Mouse (Mus musculus) heart, embryonic 13.5 days (tissue): Measurements from ENCODE around the gene Reck. TPM values are rescaled to one million over a fixed set of nuclear protein-coding genes. Genes with fewer than 3 reads are reported as not detected.

Source experiments
- ATAC-seq: fragments of 200-750 bp; cut with Nextera tagmentation; 2 replicates; pipeline ENCODE4 v1.8.0; 2017; ENCODE audit warnings: moderate TSS enrichment; ENCODE audit not compliant: insufficient number of reproducible peaks, low FRiP score, low TSS enrichment; ENCODE audit errors: extremely low read depth
- H3K27ac ChIP-seq: fragments of 300-500 bp; sonication (generic); replicated peaks from 2 replicates; pipeline ENCODE4 v1.5.1; 2015; ENCODE audit warnings: moderate library complexity, mild to moderate bottlenecking, inconsistent platforms
- H3K27me3 ChIP-seq: fragments of 300-500 bp; sonication (generic); replicated peaks from 2 replicates; pipeline ENCODE4 v1.6.1; 2015; ENCODE audit warnings: mild to moderate bottlenecking, inconsistent platforms
- H3K36me3 ChIP-seq: fragments of 300-500 bp; sonication (generic); 2 replicates; pipeline ENCODE4 v1.6.1; 2015; ENCODE audit warnings: mild to moderate bottlenecking, inconsistent platforms
- H3K4me1 ChIP-seq: fragments of 300-500 bp; sonication (generic); 2 replicates; pipeline ENCODE4 v1.6.1; 2015; ENCODE audit warnings: inconsistent platforms
- H3K4me2 ChIP-seq: fragments of 300-500 bp; sonication (generic); 2 replicates; pipeline ENCODE4 v1.6.1; 2015; ENCODE audit warnings: inconsistent platforms, mild to moderate bottlenecking, moderate library complexity
- H3K4me3 ChIP-seq: fragments of 300-500 bp; sonication (generic); 2 replicates; pipeline ENCODE4 v1.5.1; 2015; ENCODE audit warnings: moderate library complexity, mild to moderate bottlenecking, inconsistent platforms
- H3K9ac ChIP-seq: fragments of 300-500 bp; sonication (generic); 2 replicates; pipeline ENCODE4 v1.6.1; 2015; ENCODE audit warnings: inconsistent platforms, mild to moderate bottlenecking, moderate library complexity
- H3K9me3 ChIP-seq: fragments of 300-500 bp; sonication (generic); 2 replicates; pipeline ENCODE4 v1.6.1; 2016; ENCODE audit warnings: inconsistent platforms
- whole genome bisulfite sequencing: fragments of 180-500 bp; shearing (Covaris S2); methylation state at CpG from one replicate; pipeline ENCODE4 v1.1.7; 2015; ENCODE audit warnings: mixed read lengths; 5-methylcytosine and 5-hydroxymethylcytosine counted together
- polyA plus RNA-seq: library from polyadenylated mRNA; unstranded; fragments of >200 nt; fragmentation: Nextera tagmentation; extraction: Ambion mirVana; gene quantifications from 2 replicates; pipeline ENCODE4 v1.2.1, GENCODE M21; 2015

Gene Reck
- polyA plus RNA-seq, 1 experiment from 2014 or later, result 13.4 TPM

DNA sequence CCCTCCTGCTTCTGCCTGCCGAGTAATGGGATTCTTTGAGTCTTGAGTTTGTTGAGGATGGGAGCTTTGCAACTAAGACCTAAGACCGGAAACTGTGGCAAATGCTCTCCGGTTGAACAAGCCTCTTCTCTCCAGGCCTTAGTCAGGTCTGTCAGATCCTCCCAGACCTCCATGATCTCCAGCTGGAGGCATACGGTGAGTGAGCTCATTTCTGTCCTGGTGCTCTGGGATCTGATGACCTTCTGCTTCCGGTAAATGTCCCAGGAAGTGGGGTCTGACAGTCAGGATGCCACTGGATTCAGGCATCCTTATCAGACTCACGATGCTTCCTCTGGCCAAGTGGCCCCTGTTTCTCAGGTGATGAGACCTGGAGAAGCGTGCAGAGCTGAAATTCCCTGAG lies 105.9 kb downstream of the Reck start:
- peaks cover 7% of the 10 kb centered on the region; the same call in 1 of the 2 replicates for H3K27me3 ChIP-seq
- peaks cover 25% of the 10 kb centered on the region for H3K4me1 ChIP-seq
- no peaks in the 10 kb centered on the region for H3K9me3 ChIP-seq
- H3K9ac ChIP-seq, result no peak overlapping the region
- H3K36me3 ChIP-seq, result peaks cover 10% of the 10 kb centered on the region
- H3K4me3 ChIP-seq, result no peak overlapping the region
- no peak overlapping the region for H3K27ac ChIP-seq
- WGBS, result 68% methylated on average over 7 of the region's 7 CpGs
- no peak overlapping the region for H3K4me2 ChIP-seq
- ATAC-seq, result no peak

DNA sequence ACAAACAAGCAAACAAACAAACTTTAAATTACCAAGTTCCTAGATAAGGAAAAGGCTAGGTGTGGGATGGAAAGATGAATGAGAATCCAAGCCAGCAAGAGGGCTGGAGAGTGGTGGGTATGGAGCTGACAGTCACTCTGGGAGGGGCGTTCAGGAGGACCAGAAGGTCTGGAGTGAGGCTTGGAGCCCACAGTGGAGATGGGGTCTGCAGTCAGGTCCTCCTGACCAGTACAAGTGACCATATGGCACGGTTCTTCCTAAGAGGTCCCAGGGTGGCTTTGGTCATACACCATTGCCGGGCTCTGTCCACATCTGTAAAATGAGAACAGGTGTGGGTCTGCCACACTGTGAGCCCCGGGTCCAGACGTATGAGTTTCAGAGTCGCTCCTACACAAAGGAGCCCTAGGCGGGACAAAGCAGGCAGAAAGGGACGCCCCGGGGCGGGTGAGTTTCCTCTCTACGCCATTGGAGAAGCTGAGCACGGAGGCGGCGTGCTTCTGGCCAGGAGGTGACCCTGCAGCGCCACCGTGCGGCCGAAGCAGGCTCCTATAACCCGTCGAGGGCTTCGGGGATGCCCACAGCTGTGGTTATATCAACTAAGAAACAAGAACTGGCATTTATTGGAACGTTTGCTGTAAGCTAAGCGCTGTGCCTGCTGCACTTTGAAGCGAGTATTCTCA lies 106.9 kb downstream of the Reck start:
- ATAC-seq, result peak; percentile 69
- 1% methylated on average over 24 of the region's 24 CpGs for WGBS
- peaks cover 7% of the 10 kb centered on the region; the same call in 1 of the 2 replicates for H3K27me3 ChIP-seq
- H3K9ac ChIP-seq, result peak overlapping the region; percentile 77
- H3K4me2 ChIP-seq, result peak overlapping the region; percentile 69
- no peaks in the 10 kb centered on the region for H3K9me3 ChIP-seq
- H3K4me1 ChIP-seq, result peaks cover 25% of the 10 kb centered on the region
- peak overlapping the region; percentile 34 for H3K27ac ChIP-seq
- peaks cover 4% of the 10 kb centered on the region for H3K36me3 ChIP-seq
- peak overlapping the region; percentile 45 for H3K4me3 ChIP-seq

GRCm38 (mm10) chr4:43983181-43983580 lies 107.9 kb downstream of the Reck start, which contains the start of gene Ccin:
Gene Ccin (plus strand): TSS chr4:43983483.
- H3K27ac ChIP-seq, result peak within 1 kb of the TSS; percentile 34
- peak within 1 kb of the TSS; percentile 69 for H3K4me2 ChIP-seq
- no peaks in the 10 kb centered on the region for H3K36me3 ChIP-seq
- WGBS, result 69% methylated on average over 11 of the region's 11 CpGs
- peaks cover 20% of the 10 kb centered on the region for H3K4me1 ChIP-seq
- H3K9ac ChIP-seq, result peak within 1 kb of the TSS; percentile 77
- H3K4me3 ChIP-seq, result peak within 1 kb of the TSS; percentile 45
- ATAC-seq, result no peak
- H3K9me3 ChIP-seq, result no peaks in the 10 kb centered on the region
- peaks cover 7% of the 10 kb centered on the region; the same call in 1 of the 2 replicates for H3K27me3 ChIP-seq

- Histone ChIP-seq H3K9ac (no peak overlapping the region), H3K27ac (no peak overlapping the region), H3K36me3 (no peaks in the 10 kb centered on the region), H3K27me3 (peaks cover 7% of the 10 kb centered on the region; the same call in 1 of the 2 replicates), H3K4me3 (no peak overlapping the region), H3K4me2 (no peak overlapping the region), H3K9me3 (no peaks in the 10 kb centered on the region), H3K4me1 (peaks cover 14% of the 10 kb centered on the region)
- 83% methylated on average over 22 of the region's 22 CpGs for WGBS
- ATAC-seq, result no peak
Observed at GRCm38 (mm10) chr4:43983756-43984155, 108.4 kb downstream of the Reck start.

GRCm38 (mm10) chr4:43984326-43984725 lies 109.0 kb downstream of the Reck start:
- Histone ChIP-seq H3K27me3 (peaks cover 7% of the 10 kb centered on the region; the same call in 1 of the 2 replicates), H3K9me3 (no peaks in the 10 kb centered on the region), H3K4me1 (peaks cover 9% of the 10 kb centered on the region), H3K36me3 (no peaks in the 10 kb centered on the region), H3K27ac (no peak overlapping the region), H3K4me2 (no peak overlapping the region), H3K9ac (no peak overlapping the region), H3K4me3 (no peak overlapping the region)
- 85% methylated on average over 19 of the region's 19 CpGs for WGBS
- no peak for ATAC-seq

DNA sequence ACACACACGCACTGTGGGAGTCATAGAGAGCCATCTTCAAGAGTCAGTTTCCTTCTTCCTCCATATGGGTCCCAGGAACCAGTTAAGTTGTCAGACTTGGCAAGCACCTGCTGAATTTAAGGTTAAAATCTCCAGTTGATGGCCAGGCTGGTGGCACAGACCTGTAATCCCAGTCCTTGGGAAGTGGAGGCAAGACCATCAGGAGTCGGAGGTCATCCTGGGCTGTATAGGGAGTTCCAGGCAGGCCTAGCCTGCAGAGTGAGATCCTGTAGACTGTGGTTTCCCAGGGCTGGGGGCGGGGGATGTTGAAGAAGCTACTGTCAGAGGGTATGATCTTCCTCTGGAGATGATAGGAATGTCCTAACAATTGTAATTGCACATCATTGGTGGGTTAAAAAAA lies 113.6 kb downstream of the Reck start:
- no peaks in the 10 kb centered on the region for H3K36me3 ChIP-seq
- H3K4me2 ChIP-seq, result no peak overlapping the region

DNA sequence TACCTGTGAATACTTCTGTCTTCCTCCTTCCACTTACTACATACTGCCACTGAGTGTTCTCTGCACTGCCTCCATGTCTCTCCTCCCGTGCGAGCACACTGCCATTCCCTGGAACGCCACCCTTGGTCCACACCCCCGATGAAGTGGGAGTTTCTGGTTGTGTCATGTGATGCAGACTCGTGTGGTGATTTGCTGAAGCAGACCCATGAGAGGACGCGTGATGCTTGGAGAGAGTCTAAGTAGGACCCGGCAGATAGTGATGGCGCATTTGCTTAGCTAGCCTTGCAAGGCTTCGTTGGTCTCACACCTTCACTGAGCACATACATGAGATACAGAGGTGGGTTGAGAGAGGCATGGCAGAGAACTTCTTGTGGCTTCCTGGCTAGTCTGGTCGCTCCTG lies 117.7 kb downstream of the Reck start:
- WGBS, result 86% methylated on average over 11 of the region's 11 CpGs
- Histone ChIP-seq H3K9ac (no peak overlapping the region), H3K27ac (no peak overlapping the region), H3K27me3 (no peaks in the 10 kb centered on the region), H3K4me3 (no peak overlapping the region), H3K9me3 (no peaks in the 10 kb centered on the region), H3K36me3 (no peaks in the 10 kb centered on the region), H3K4me2 (no peak overlapping the region), H3K4me1 (no peaks in the 10 kb centered on the region)
- ATAC-seq, result no peak

More for the DNA sequence above, 113.6 kb downstream of the Reck start:
- no peak overlapping the region for H3K4me3 ChIP-seq
- H3K27me3 ChIP-seq, result no peaks in the 10 kb centered on the region
- H3K9ac ChIP-seq, result no peak overlapping the region
- no peak for ATAC-seq
- H3K27ac ChIP-seq, result no peak overlapping the region
- 79% methylated on average over 3 of the region's 3 CpGs for WGBS
- H3K4me1 ChIP-seq, result no peaks in the 10 kb centered on the region
- H3K9me3 ChIP-seq, result no peaks in the 10 kb centered on the region

- H3K27ac ChIP-seq, result no peak overlapping the region
- 71% methylated on average over 2 of the region's 2 CpGs for WGBS
Observed at GRCm38 (mm10) chr4:43994342-43994741, 119.0 kb downstream of the Reck start.

More at GRCm38 (mm10) chr4:43994342-43994741, 119.0 kb downstream of the Reck start:
- Histone ChIP-seq H3K4me1 (no peaks in the 10 kb centered on the region), H3K9ac (no peak overlapping the region), H3K27me3 (no peaks in the 10 kb centered on the region), H3K36me3 (no peaks in the 10 kb centered on the region), H3K4me3 (no peak overlapping the region), H3K9me3 (0 out of 2 replicates have a peak, but pooled peaks cover 5% of the 10 kb centered on the region), H3K4me2 (no peak overlapping the region)
- ATAC-seq, result no peak

Other genes starting within 250 kb of the Reck start
- 7.2 and 7.7 TPM in 2 replicates for gene Npr2, start 243.6 kb upstream of the Reck start, polyA plus RNA-seq
- gene Spag8, start 221.9 kb upstream of the Reck start, polyA plus RNA-seq, result 0.59 and 0.92 TPM in 2 replicates
- gene Hint2, start 219.1 kb upstream of the Reck start, polyA plus RNA-seq, result 131 and 166 TPM in 2 replicates
- 4.0 and 4.8 TPM in 2 replicates for gene Tmem8b, start 206.6 kb upstream of the Reck start, polyA plus RNA-seq
- 2.6 and 2.9 TPM in 2 replicates for gene Fam221b, start 206.4 kb upstream of the Reck start, polyA plus RNA-seq
- gene Olfr70, start 174.7 kb upstream of the Reck start, polyA plus RNA-seq, result not detected in 2 replicates
- gene Olfr71, start 165.3 kb upstream of the Reck start, polyA plus RNA-seq, result not detected in 2 replicates
- gene Hrct1, start 148.3 kb upstream of the Reck start, polyA plus RNA-seq, result 0.78 and 1.1 TPM in 2 replicates
- gene Spaar, start 145.5 kb upstream of the Reck start, polyA plus RNA-seq, result 0.21 and 0.43 TPM in 2 replicates
- not detected in 2 replicates for gene Olfr159, start 104.5 kb upstream of the Reck start, polyA plus RNA-seq
- gene Olfr156, start 51.6 kb upstream of the Reck start, polyA plus RNA-seq, result not detected in 2 replicates
- not detected in 2 replicates for gene Olfr157, start 35.3 kb upstream of the Reck start, polyA plus RNA-seq
- gene Olfr155, start 24.0 kb upstream of the Reck start, polyA plus RNA-seq, result not detected in 2 replicates
- 63.2 and 72.4 TPM in 2 replicates for gene Glipr2, start 81.9 kb downstream of the Reck start, polyA plus RNA-seq
- gene Ccin, start 108.0 kb downstream of the Reck start, polyA plus RNA-seq, result not detected in 2 replicates
- 140 and 150 TPM in 2 replicates for gene Clta, start 128.9 kb downstream of the Reck start, polyA plus RNA-seq
- 29.5 and 32.6 TPM in 2 replicates for gene Gne, start 208.6 kb downstream of the Reck start, polyA plus RNA-seq